Mouse (Mus musculus) liver, embryonic 13.5 days (tissue): ENCODE results near the gene Znhit1. TPM values are rescaled to one million over a fixed set of nuclear protein-coding genes. Genes with fewer than 3 reads are reported as not detected.

Source experiments
- ATAC-seq: fragments of 200-750 bp; cut with Nextera tagmentation; 2 replicates; pipeline ENCODE4 v1.8.0; 2017; ENCODE audit warnings: low read depth, mild to moderate bottlenecking, moderate number of reproducible peaks, moderate library complexity
- DNase-seq: peaks from one replicate; pipeline ENCODE4 v3.0.0; 2022
- H3K27ac ChIP-seq: fragments of 300-500 bp; sonication (generic); 2 replicates; pipeline ENCODE4 v1.5.1; 2015; ENCODE audit warnings: moderate library complexity, mild to moderate bottlenecking, inconsistent platforms
- H3K27me3 ChIP-seq: fragments of 300-500 bp; sonication (generic); 2 replicates; pipeline ENCODE4 v1.6.1; 2015; ENCODE audit warnings: mild to moderate bottlenecking, inconsistent platforms
- H3K36me3 ChIP-seq: fragments of 300-500 bp; sonication (generic); 2 replicates; pipeline ENCODE4 v1.6.1; 2015; ENCODE audit warnings: mild to moderate bottlenecking, inconsistent platforms
- H3K4me1 ChIP-seq: fragments of 300-500 bp; sonication (generic); replicated peaks from 2 replicates; pipeline ENCODE4 v1.6.1; 2015; ENCODE audit warnings: inconsistent platforms
- H3K4me2 ChIP-seq: fragments of 300-500 bp; sonication (generic); 2 replicates; pipeline ENCODE4 v1.6.1; 2015; ENCODE audit warnings: inconsistent platforms, mild to moderate bottlenecking, moderate library complexity
- H3K4me3 ChIP-seq: fragments of 300-500 bp; sonication (generic); replicated peaks from 2 replicates; pipeline ENCODE4 v1.5.1; 2015; ENCODE audit warnings: mild to moderate bottlenecking, inconsistent platforms
- H3K9ac ChIP-seq: fragments of 300-500 bp; sonication (generic); 2 replicates; pipeline ENCODE4 v1.6.1; 2015; ENCODE audit warnings: mild to moderate bottlenecking, inconsistent platforms
- H3K9me3 ChIP-seq: fragments of 300-500 bp; sonication (generic); replicated peaks from 2 replicates; pipeline ENCODE4 v1.6.1; 2016; ENCODE audit warnings: inconsistent platforms
- WGBS: fragments of 180-500 bp; shearing (Covaris S2); methylation state at CpG from one replicate; pipeline ENCODE4 v1.1.7; 2015; ENCODE audit not compliant: insufficient replicate concordance; 5-methylcytosine and 5-hydroxymethylcytosine counted together
- polyA plus RNA-seq: library from polyadenylated mRNA; unstranded; fragments of >200 nt; fragmentation: Nextera tagmentation; extraction: Ambion mirVana; gene quantifications from 2 replicates; pipeline ENCODE4 v1.2.1, GENCODE M21; 2015

Znhit1 gene
- polyA plus RNA-seq, 1 experiment from 2014 or later, result 57.8 TPM

GRCm38 (mm10) chr5:136965686-136966085 lies 22.1 kb downstream of the Znhit1 start:
- 69% methylated on average over 8 of the region's 8 CpGs for WGBS
- H3K27me3 ChIP-seq, result no peaks in the 10 kb centered on the region
- H3K9me3 ChIP-seq, result no peaks in the 10 kb centered on the region
- peaks cover 41% of the 10 kb centered on the region for H3K36me3 ChIP-seq
- DNase-seq (no peak), ATAC-seq (peak; percentile 28)
- H3K27ac ChIP-seq, result peak overlapping the region; percentile 94
- peak overlapping the region; percentile 21 for H3K4me3 ChIP-seq
- H3K4me1 ChIP-seq, result peaks cover 61% of the 10 kb centered on the region
- peak overlapping the region; percentile 61 for H3K4me2 ChIP-seq
- peak overlapping the region; percentile 67 for H3K9ac ChIP-seq

GRCm38 (mm10) chr5:136965210-136965609 lies 22.6 kb downstream of the Znhit1 start:
- H3K4me3 ChIP-seq, result peak overlapping the region; percentile 21
- H3K4me2 ChIP-seq, result peak overlapping the region; percentile 61
- H3K27ac ChIP-seq, result peak overlapping the region; percentile 94
- H3K27me3 ChIP-seq, result no peaks in the 10 kb centered on the region
- WGBS, result 38% methylated on average over 9 of the region's 9 CpGs
- peaks cover 41% of the 10 kb centered on the region for H3K36me3 ChIP-seq
- peaks cover 61% of the 10 kb centered on the region for H3K4me1 ChIP-seq
- no peaks in the 10 kb centered on the region for H3K9me3 ChIP-seq
- peak overlapping the region; percentile 67 for H3K9ac ChIP-seq
- ATAC-seq (peak; percentile 85), DNase-seq (peak; percentile 84)

- no peaks in the 10 kb centered on the region for H3K27me3 ChIP-seq
- H3K36me3 ChIP-seq, result peaks cover 41% of the 10 kb centered on the region
- H3K27ac ChIP-seq, result peak overlapping the region; percentile 94
- peaks cover 72% of the 10 kb centered on the region for H3K4me1 ChIP-seq
- ATAC-seq (no peak), DNase-seq (no peak)
- no peaks in the 10 kb centered on the region for H3K9me3 ChIP-seq
- 74% methylated on average over 8 of the region's 8 CpGs for WGBS
- peak overlapping the region; percentile 82 for H3K4me2 ChIP-seq
- H3K9ac ChIP-seq, result peak overlapping the region; percentile 84
- H3K4me3 ChIP-seq, result peak overlapping the region; percentile 75
These were observed 24.8 kb downstream of the Znhit1 start for GRCm38 (mm10) chr5:136962966-136963540.

GRCm38 (mm10) chr5:136962501-136962900 lies 25.3 kb downstream of the Znhit1 start:
- Histone ChIP-seq H3K27ac (peak overlapping the region; percentile 94), H3K27me3 (no peaks in the 10 kb centered on the region), H3K36me3 (peaks cover 41% of the 10 kb centered on the region), H3K4me1 (peaks cover 72% of the 10 kb centered on the region), H3K4me2 (peak overlapping the region; percentile 82), H3K9me3 (no peaks in the 10 kb centered on the region), H3K4me3 (peak overlapping the region; percentile 75), H3K9ac (peak overlapping the region; percentile 84)
- DNase-seq (peak; percentile 78), ATAC-seq (peak; percentile 58)
- WGBS, result 1% methylated on average over 10 of the region's 10 CpGs

GRCm38 (mm10) chr5:136961983-136962461 lies 25.8 kb downstream of the Znhit1 start:
- H3K4me2 ChIP-seq, result peak overlapping the region; percentile 82
- no peaks in the 10 kb centered on the region for H3K9me3 ChIP-seq
- peaks cover 71% of the 10 kb centered on the region for H3K4me1 ChIP-seq
- peak overlapping the region; percentile 94 for H3K27ac ChIP-seq
- 0% methylated on average over 20 of the region's 20 CpGs for WGBS
- H3K36me3 ChIP-seq, result peaks cover 44% of the 10 kb centered on the region
- H3K27me3 ChIP-seq, result no peaks in the 10 kb centered on the region
- peak overlapping the region; percentile 75 for H3K4me3 ChIP-seq
- peak; percentile 86 for DNase-seq
- peak; percentile 82 for ATAC-seq
- H3K9ac ChIP-seq, result peak overlapping the region; percentile 84

- Histone ChIP-seq H3K4me2 (peak overlapping the region; percentile 82), H3K27me3 (no peaks in the 10 kb centered on the region), H3K9ac (peak overlapping the region; percentile 84), H3K9me3 (no peaks in the 10 kb centered on the region), H3K4me3 (peak overlapping the region; percentile 75), H3K36me3 (peaks cover 40% of the 10 kb centered on the region), H3K4me1 (peaks cover 65% of the 10 kb centered on the region), H3K27ac (peak overlapping the region; percentile 94)
- DNase-seq (no peak), ATAC-seq (no peak)
- WGBS, result 29% methylated on average over 5 of the region's 5 CpGs
These were observed 26.4 kb downstream of the Znhit1 start for GRCm38 (mm10) chr5:136961334-136961982.

GRCm38 (mm10) chr5:136960053-136960452 lies 27.8 kb downstream of the Znhit1 start:
- Histone ChIP-seq H3K4me2 (no peak overlapping the region), H3K27me3 (no peaks in the 10 kb centered on the region), H3K9ac (no peak overlapping the region), H3K4me1 (peaks cover 60% of the 10 kb centered on the region), H3K36me3 (peaks cover 26% of the 10 kb centered on the region), H3K27ac (no peak overlapping the region), H3K4me3 (no peak overlapping the region), H3K9me3 (no peaks in the 10 kb centered on the region)
- ATAC-seq, result no peak
- WGBS, result 82% methylated on average over 6 of the region's 6 CpGs
- DNase-seq, result no peak

GRCm38 (mm10) chr5:136958991-136959605 lies 28.7 kb downstream of the Znhit1 start:
- no peak for DNase-seq
- no peak overlapping the region for H3K4me2 ChIP-seq
- ATAC-seq, result no peak
- no peaks in the 10 kb centered on the region for H3K9me3 ChIP-seq
- no peak overlapping the region for H3K4me3 ChIP-seq
- H3K27me3 ChIP-seq, result no peaks in the 10 kb centered on the region
- peaks cover 58% of the 10 kb centered on the region for H3K4me1 ChIP-seq
- no peak overlapping the region for H3K9ac ChIP-seq
- WGBS, result 72% methylated on average over 5 of the region's 5 CpGs
- no peak overlapping the region; the same call in 1 of the 2 replicates for H3K27ac ChIP-seq
- peaks cover 16% of the 10 kb centered on the region for H3K36me3 ChIP-seq

- 85% methylated on average over 1 of the region's 1 CpGs for WGBS
These were observed 30.6 kb downstream of the Znhit1 start for GRCm38 (mm10) chr5:136957250-136957649.

GRCm38 (mm10) chr5:136955622-136956021 lies 32.2 kb downstream of the Znhit1 start:
- WGBS, result 67% methylated on average over 4 of the region's 4 CpGs
- Histone ChIP-seq H3K9me3 (no peaks in the 10 kb centered on the region), H3K36me3 (peaks cover 3% of the 10 kb centered on the region; the same call in 1 of the 2 replicates), H3K9ac (no peak overlapping the region), H3K27ac (no peak overlapping the region), H3K4me3 (no peak overlapping the region), H3K4me1 (peaks cover 45% of the 10 kb centered on the region), H3K27me3 (no peaks in the 10 kb centered on the region), H3K4me2 (no peak overlapping the region)
- no peak for DNase-seq
- ATAC-seq, result no peak

More at GRCm38 (mm10) chr5:136957250-136957649, 30.6 kb downstream of the Znhit1 start:
- Histone ChIP-seq H3K27ac (no peak overlapping the region), H3K27me3 (no peaks in the 10 kb centered on the region), H3K4me2 (no peak overlapping the region), H3K9ac (no peak overlapping the region), H3K36me3 (peaks cover 3% of the 10 kb centered on the region; the same call in 1 of the 2 replicates), H3K4me1 (peaks cover 54% of the 10 kb centered on the region), H3K9me3 (no peaks in the 10 kb centered on the region), H3K4me3 (no peak overlapping the region)
- no peak for DNase-seq
- ATAC-seq, result no peak

- H3K4me2 ChIP-seq, result peak overlapping the region; percentile 81
- H3K27ac ChIP-seq, result peak overlapping the region; percentile 58
- peaks cover 3% of the 10 kb centered on the region; the same call in 1 of the 2 replicates for H3K36me3 ChIP-seq
- WGBS, result 2% methylated on average over 12 of the region's 12 CpGs
- H3K4me3 ChIP-seq, result peak overlapping the region; percentile 78
- H3K27me3 ChIP-seq, result no peaks in the 10 kb centered on the region
- H3K9ac ChIP-seq, result peak overlapping the region; percentile 74
- no peak for DNase-seq
- no peaks in the 10 kb centered on the region for H3K9me3 ChIP-seq
- peaks cover 35% of the 10 kb centered on the region for H3K4me1 ChIP-seq
- ATAC-seq, result no peak
These were observed 34.3 kb downstream of the Znhit1 start for GRCm38 (mm10) chr5:136953440-136953951.
